Mouse (Mus musculus) kidney, embryonic 15.5 days (tissue): ENCODE data around the gene Slc17a8. TPM values are rescaled to one million over a fixed set of nuclear protein-coding genes. Genes with fewer than 3 reads are reported as not detected.

ENCODE experiments used
- polyA plus RNA-seq: library from polyadenylated mRNA; unstranded; fragments of >200 nt; fragmentation: Nextera tagmentation; extraction: Ambion mirVana; gene quantifications from 2 replicates; pipeline ENCODE4 v1.2.1, GENCODE M21; 2015

The Slc17a8 gene
- polyA plus RNA-seq, 1 experiment from 2014 or later: 0.70 TPM

Other genes with a start within 250 kb of the Slc17a8 start
- 18.9 and 19.6 TPM in 2 replicates for gene Gas2l3, start 177.3 kb downstream of the Slc17a8 start, polyA plus RNA-seq
- 2.3 and 2.4 TPM in 2 replicates for gene Nr1h4, start 87.7 kb downstream of the Slc17a8 start, polyA plus RNA-seq
- gene Scyl2, start 65.0 kb upstream of the Slc17a8 start, polyA plus RNA-seq: 7.9 and 8.1 TPM in 2 replicates
- 33.4 and 35.3 TPM in 2 replicates for gene Actr6, start 111.0 kb upstream of the Slc17a8 start, polyA plus RNA-seq
- 30.3 and 34.9 TPM in 2 replicates for gene Uhrf1bp1l, start 123.7 kb upstream of the Slc17a8 start, polyA plus RNA-seq